Mouse (Mus musculus) hindbrain, embryonic 16.5 days (tissue): ENCODE measurements around the gene Usp32. TPM values are rescaled to one million over a fixed set of nuclear protein-coding genes. Genes with fewer than 3 reads are reported as not detected.

Experiments
- ATAC-seq: fragments of 200-750 bp; cut with Nextera tagmentation; 2 replicates; pipeline ENCODE4 v1.8.0; 2017; ENCODE audit warnings: moderate TSS enrichment, moderate library complexity
- H3K27ac ChIP-seq: fragments of 300-500 bp; sonication (generic); 2 replicates; pipeline ENCODE4 v1.5.1; 2014; ENCODE audit warnings: low read depth, mild to moderate bottlenecking, control low read depth, low read length, moderate library complexity
- H3K27me3 ChIP-seq: fragments of 300-500 bp; sonication (generic); replicated peaks from 2 replicates; pipeline ENCODE4 v1.6.1; 2014; ENCODE audit warnings: low read length; ENCODE audit not compliant: control insufficient read depth, insufficient read depth
- H3K36me3 ChIP-seq: fragments of 300-500 bp; sonication (generic); 2 replicates; pipeline ENCODE4 v1.6.1; 2014; ENCODE audit warnings: mild to moderate bottlenecking, low read length, moderate library complexity, mixed read lengths; ENCODE audit not compliant: control insufficient read depth, insufficient read depth
- H3K4me1 ChIP-seq: fragments of 300-500 bp; sonication (generic); 2 replicates; pipeline ENCODE4 v1.6.1; 2014; ENCODE audit warnings: low read depth, low read length; ENCODE audit not compliant: control insufficient read depth, insufficient read depth
- H3K4me2 ChIP-seq: fragments of 300-500 bp; sonication (generic); 2 replicates; pipeline ENCODE4 v1.6.1; 2014; ENCODE audit warnings: mild to moderate bottlenecking, low read length, control low read depth, moderate library complexity
- H3K4me3 ChIP-seq: fragments of 300-500 bp; sonication (generic); 2 replicates; pipeline ENCODE4 v1.5.1; 2014; ENCODE audit warnings: mild to moderate bottlenecking, low read length, control low read depth, moderate library complexity
- H3K9ac ChIP-seq: fragments of 300-500 bp; sonication (generic); 2 replicates; pipeline ENCODE4 v1.6.1; 2014; ENCODE audit warnings: low read depth, mild to moderate bottlenecking, control low read depth, low read length, moderate library complexity
- H3K9me3 ChIP-seq: fragments of 300-500 bp; sonication (generic); 2 replicates; pipeline ENCODE4 v1.6.1; 2014; ENCODE audit warnings: mild to moderate bottlenecking, low read length, moderate library complexity; ENCODE audit not compliant: control insufficient read depth
- whole genome bisulfite sequencing: fragments of 180-500 bp; shearing (Covaris S2); extraction: QIAGEN DNeasy Blood & Tissue Kit; methylation state at CpG from one replicate; pipeline ENCODE4 v1.1.7; 2014; 5-methylcytosine and 5-hydroxymethylcytosine counted together
- polyA plus RNA-seq: library from polyadenylated mRNA; unstranded; fragments of >200 nt; fragmentation: Nextera tagmentation; extraction: Ambion mirVana; gene quantifications from 2 replicates; pipeline ENCODE4 v1.2.1, GENCODE M21; 2015

Usp32 gene
- polyA plus RNA-seq, 1 experiment from 2014 or later = 9.7 TPM

DNA sequence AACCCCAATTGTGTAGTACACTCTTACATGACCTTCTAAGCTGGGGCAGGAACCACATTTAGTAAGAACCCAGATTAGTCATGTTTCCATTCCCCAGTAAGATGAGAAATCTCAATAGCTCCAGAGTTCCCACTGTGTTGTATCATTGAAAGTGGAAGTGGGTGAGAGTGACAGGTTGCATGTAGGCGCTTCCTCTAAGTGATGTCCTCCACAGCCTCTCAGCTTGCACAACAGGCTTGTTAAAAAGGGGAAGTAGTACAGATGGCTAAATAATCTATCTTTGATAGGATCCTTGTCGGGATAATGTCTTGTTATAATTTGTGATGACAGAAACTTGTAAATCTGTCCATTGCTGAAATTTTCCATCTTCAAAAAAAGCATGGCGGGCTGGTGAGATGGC is 136.4 kb downstream of the Usp32 start:
- no peak overlapping the region for H3K9ac ChIP-seq
- no peak overlapping the region for H3K4me2 ChIP-seq
- H3K4me3 ChIP-seq = no peak overlapping the region
- 99% methylated on average over 3 of the region's 3 CpGs for WGBS
- H3K4me1 ChIP-seq = no peaks in the 10 kb centered on the region
- no peak for ATAC-seq
- no peaks in the 10 kb centered on the region for H3K9me3 ChIP-seq
- peaks cover 8% of the 10 kb centered on the region for H3K36me3 ChIP-seq
- no peak overlapping the region for H3K27ac ChIP-seq
- H3K27me3 ChIP-seq = no peaks in the 10 kb centered on the region

DNA sequence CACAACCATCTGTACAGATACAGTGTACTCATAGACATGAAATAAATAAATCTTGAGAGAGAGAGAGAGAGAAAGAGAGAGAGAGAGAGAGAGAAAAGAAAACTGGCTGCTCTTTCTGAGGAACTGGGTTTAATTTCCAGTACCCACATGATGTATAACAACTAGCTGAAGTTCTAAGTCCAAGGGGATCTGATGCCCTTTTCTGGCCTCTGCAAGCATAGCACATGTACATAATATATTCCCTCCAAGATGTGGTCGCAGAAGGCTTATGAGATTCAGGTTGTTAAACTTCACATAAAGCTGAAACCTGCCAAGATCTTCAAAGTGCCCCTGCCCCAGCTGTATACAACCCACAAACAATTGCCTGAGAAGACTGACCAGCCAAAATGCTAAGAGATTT is 144.7 kb downstream of the Usp32 start:
- ATAC-seq = no peak
- Histone ChIP-seq H3K4me3 (no peak overlapping the region), H3K9me3 (no peaks in the 10 kb centered on the region), H3K9ac (no peak overlapping the region), H3K4me1 (no peaks in the 10 kb centered on the region), H3K4me2 (no peak overlapping the region), H3K27ac (no peak overlapping the region), H3K36me3 (peaks cover 17% of the 10 kb centered on the region), H3K27me3 (no peaks in the 10 kb centered on the region)
- WGBS = 87% methylated on average over 1 of the region's 1 CpGs

GRCm38 (mm10) chr11:84992996-84993395 is 147.0 kb downstream of the Usp32 start:
- no peak overlapping the region for H3K9ac ChIP-seq
- H3K27me3 ChIP-seq = no peaks in the 10 kb centered on the region
- ATAC-seq = no peak
- no peak overlapping the region for H3K27ac ChIP-seq
- WGBS = 81% methylated on average over 1 of the region's 1 CpGs
- H3K9me3 ChIP-seq = no peaks in the 10 kb centered on the region
- H3K4me1 ChIP-seq = no peaks in the 10 kb centered on the region
- peaks cover 25% of the 10 kb centered on the region for H3K36me3 ChIP-seq
- no peak overlapping the region for H3K4me3 ChIP-seq
- no peak overlapping the region for H3K4me2 ChIP-seq

GRCm38 (mm10) chr11:84988341-84988919 is 151.5 kb downstream of the Usp32 start:
- ATAC-seq = no peak
- WGBS = 86% methylated on average over 3 of the region's 3 CpGs

DNA sequence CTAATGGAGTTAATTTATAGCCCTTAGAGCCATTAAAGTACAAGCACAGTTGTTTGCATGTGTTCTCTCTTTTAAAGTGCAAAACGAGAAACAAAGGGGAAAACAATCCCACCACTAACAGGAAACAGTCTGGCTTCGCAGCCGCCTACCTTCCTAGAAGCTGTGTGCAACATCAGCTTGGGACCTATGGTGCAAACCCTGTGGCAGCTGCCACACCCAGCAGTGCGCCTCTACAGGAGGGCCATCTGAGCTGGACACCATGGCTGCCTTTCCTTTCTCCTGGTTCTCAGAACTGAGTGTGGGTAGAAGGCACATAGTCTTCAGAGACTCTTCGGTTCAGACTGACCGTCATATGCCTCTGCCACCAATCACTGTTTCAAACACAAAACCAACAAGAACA is 154.5 kb downstream of the Usp32 start:
- Histone ChIP-seq H3K9ac (no peak overlapping the region), H3K4me1 (no peaks in the 10 kb centered on the region), H3K9me3 (no peaks in the 10 kb centered on the region), H3K4me2 (no peak overlapping the region), H3K36me3 (peaks cover 14% of the 10 kb centered on the region; the same call in 1 of the 2 replicates), H3K4me3 (no peak overlapping the region), H3K27ac (no peak overlapping the region), H3K27me3 (no peaks in the 10 kb centered on the region)
- ATAC-seq = no peak
- 91% methylated on average over 6 of the region's 6 CpGs for WGBS

More at GRCm38 (mm10) chr11:84988341-84988919, 151.5 kb downstream of the Usp32 start:
- H3K27ac ChIP-seq = no peak overlapping the region
- no peaks in the 10 kb centered on the region for H3K9me3 ChIP-seq
- H3K27me3 ChIP-seq = no peaks in the 10 kb centered on the region
- no peaks in the 10 kb centered on the region for H3K4me1 ChIP-seq
- H3K4me3 ChIP-seq = no peak overlapping the region
- H3K4me2 ChIP-seq = no peak overlapping the region
- H3K36me3 ChIP-seq = peaks cover 28% of the 10 kb centered on the region
- H3K9ac ChIP-seq = no peak overlapping the region

DNA sequence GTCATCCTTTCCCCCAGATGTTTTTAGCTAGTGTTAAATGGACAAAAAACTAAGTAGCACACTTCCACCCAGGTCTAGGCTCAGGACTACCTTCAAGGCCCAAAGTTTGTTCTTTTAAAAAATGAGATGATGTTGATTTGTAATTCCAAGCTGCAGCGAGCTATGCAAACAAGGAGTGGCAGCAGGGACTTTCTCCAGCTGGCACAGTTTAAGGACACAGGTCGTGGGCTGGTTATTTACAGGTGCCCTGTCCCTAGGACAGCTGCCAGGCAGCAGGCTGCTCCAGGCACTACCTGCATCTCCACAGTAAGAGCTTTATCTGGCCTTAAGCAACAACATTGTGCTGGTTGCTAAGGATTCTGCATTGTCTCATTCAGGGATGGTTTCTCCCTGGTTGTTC is 159.3 kb downstream of the Usp32 start:
- no peaks in the 10 kb centered on the region for H3K9me3 ChIP-seq
- no peaks in the 10 kb centered on the region for H3K36me3 ChIP-seq
- no peak overlapping the region for H3K4me2 ChIP-seq
- no peaks in the 10 kb centered on the region for H3K4me1 ChIP-seq
- H3K27ac ChIP-seq = no peak overlapping the region
- WGBS = 84% methylated on average over 2 of the region's 2 CpGs
- no peak for ATAC-seq
- no peak overlapping the region for H3K9ac ChIP-seq
- H3K4me3 ChIP-seq = no peak overlapping the region
- no peaks in the 10 kb centered on the region for H3K27me3 ChIP-seq

DNA sequence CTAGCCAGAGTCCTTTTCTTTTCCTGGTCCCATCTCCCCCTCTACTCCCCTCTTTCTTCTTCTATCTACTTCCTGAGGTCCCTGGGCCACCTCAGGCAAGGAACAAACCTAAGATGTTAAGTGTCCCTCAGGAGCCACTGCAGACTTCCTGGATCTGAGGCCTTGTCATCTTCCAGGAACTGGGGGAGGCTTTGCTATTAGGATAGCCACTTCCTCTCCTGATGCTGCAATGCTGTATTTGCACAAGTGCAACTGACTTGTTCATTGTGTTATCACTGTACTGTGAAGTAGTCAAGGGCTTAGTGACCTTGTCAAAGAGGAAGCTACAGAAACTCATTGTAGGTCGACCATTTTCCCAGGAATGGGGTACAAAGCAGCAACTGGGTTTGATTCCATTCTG is 160.6 kb downstream of the Usp32 start:
- no peaks in the 10 kb centered on the region for H3K36me3 ChIP-seq
- ATAC-seq = no peak
- no peak overlapping the region for H3K4me3 ChIP-seq
- no peak overlapping the region for H3K27ac ChIP-seq
- no peak overlapping the region for H3K4me2 ChIP-seq
- no peaks in the 10 kb centered on the region for H3K27me3 ChIP-seq
- H3K9me3 ChIP-seq = no peaks in the 10 kb centered on the region
- WGBS = 45% methylated on average over 1 of the region's 1 CpGs
- no peak overlapping the region for H3K9ac ChIP-seq
- no peaks in the 10 kb centered on the region for H3K4me1 ChIP-seq

- no peaks in the 10 kb centered on the region for H3K36me3 ChIP-seq
- no peaks in the 10 kb centered on the region for H3K27me3 ChIP-seq
- no peaks in the 10 kb centered on the region for H3K4me1 ChIP-seq
- ATAC-seq = no peak
- H3K4me3 ChIP-seq = no peak overlapping the region
- H3K27ac ChIP-seq = no peak overlapping the region
- H3K9ac ChIP-seq = no peak overlapping the region
- no peaks in the 10 kb centered on the region for H3K9me3 ChIP-seq
- 52% methylated on average over 2 of the region's 2 CpGs for WGBS
- no peak overlapping the region for H3K4me2 ChIP-seq
Observed at GRCm38 (mm10) chr11:84978113-84978512, 161.8 kb downstream of the Usp32 start.

DNA sequence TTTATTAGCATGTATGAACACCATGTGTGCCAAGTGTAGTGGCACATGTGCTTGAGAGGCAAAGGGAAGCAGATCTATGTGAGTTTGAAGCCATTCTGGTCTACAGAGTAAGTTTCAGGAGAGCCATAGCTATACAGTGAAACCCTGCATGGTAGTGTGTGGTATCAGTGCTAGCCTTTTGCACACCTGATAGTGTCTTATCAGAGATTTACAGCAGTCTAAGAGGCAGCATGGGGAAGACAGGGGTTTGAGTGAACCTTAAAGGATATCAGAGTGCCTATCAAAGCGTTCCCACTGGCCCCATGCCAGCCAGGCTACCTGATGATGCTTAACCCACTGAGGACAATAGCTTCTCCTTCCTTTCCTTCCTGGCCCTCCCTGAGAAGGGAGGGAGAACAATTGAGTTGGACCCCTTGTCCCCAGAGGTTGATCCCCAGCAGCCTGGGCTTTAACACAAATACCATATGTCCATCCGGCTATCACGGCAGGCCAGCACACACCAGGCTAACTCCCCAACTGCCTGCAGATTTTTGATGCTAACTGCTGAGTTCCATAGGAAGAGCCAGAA is 162.5 kb downstream of the Usp32 start:
- H3K4me1 ChIP-seq = no peaks in the 10 kb centered on the region
- no peaks in the 10 kb centered on the region for H3K9me3 ChIP-seq
- no peak for ATAC-seq
- H3K4me3 ChIP-seq = no peak overlapping the region
- no peak overlapping the region for H3K9ac ChIP-seq
- no peaks in the 10 kb centered on the region for H3K27me3 ChIP-seq
- H3K36me3 ChIP-seq = no peaks in the 10 kb centered on the region
- H3K4me2 ChIP-seq = no peak overlapping the region
- WGBS = 90% methylated on average over 3 of the region's 3 CpGs
- no peak overlapping the region for H3K27ac ChIP-seq
